Mouse (Mus musculus): ENCODE results near the gene Arhgef25.

DNA sequence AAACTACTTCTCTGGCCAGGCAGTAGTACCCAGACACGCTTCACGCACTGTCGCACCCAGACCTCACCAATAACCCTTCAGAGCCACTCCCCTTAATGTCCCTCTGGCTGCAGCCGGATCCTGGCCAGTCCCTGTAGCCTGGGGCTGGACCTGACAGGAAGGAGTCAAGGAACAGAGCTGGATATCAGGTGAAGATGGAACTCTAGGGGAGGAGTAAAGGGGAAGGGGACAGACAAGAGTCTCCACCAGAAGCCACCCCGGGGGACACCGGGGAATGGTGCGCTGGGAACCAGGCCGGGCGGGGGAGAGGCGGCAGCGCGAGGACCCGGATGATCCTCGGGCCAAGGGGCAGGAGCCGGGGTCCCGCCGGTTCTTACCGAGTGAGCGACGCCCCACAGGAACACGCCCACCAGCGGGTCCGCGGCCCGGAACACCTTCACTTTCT lies 21.1 kb upstream of the Arhgef25 start:
- TF ChIP-seq CTCF (IDR thresholded peaks at IDR 0.05; ENCODE audit: control insufficient read depth, insufficient read depth, low read length) (no peak), POLR2A (IDR thresholded peaks at IDR 0.05; ENCODE audit: borderline replicate concordance, control insufficient read depth, low read depth, low read length) (no peak; the same call in 1 of the 2 replicates)

Data from bone marrow, adult 2 months (tissue).